Mouse (Mus musculus) heart, postnatal 0 days (tissue): ENCODE data around the gene Baz2b.

ENCODE experiments used
- CTCF ChIP-seq: IDR thresholded peaks from 2 replicates; pipeline ENCODE4 v1.5.1; 2016; ENCODE audit warnings: antibody characterized with exemption, control low read depth, low read depth
- EP300 ChIP-seq: IDR thresholded peaks from 2 replicates; pipeline ENCODE4 v1.6.1; 2016; ENCODE audit warnings: antibody characterized with exemption, low read depth

DNA sequence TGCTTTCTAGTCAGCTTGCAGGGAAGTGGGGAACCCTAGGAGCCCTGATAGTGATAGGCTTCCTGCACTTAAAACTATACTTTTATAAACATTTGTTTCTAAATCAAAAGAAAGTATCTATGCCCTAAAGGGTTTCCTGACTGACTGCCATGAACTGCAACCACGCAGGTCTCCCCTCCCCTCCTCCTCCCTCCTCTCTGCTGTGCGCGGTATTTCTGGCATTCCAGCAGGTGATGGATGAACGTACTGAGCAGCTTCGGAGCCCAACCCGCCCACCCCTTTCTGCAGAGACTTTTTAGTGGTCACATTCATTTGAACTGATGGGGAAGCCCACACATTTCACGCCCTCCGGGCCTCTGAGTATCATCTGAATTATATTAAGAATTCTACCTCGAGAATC lies 273.3 kb downstream of the Baz2b start:
- no peak for TF ChIP-seq CTCF
- no peak for TF ChIP-seq EP300
